Mouse (Mus musculus): Measurements from ENCODE around the gene Gm17324. TPM values are rescaled to one million over a fixed set of nuclear protein-coding genes. Genes with fewer than 3 reads are reported as not detected.

Gene Gm17324
- polyA plus RNA-seq, 1 experiment from 2014 or later = 0.72 TPM

DNA sequence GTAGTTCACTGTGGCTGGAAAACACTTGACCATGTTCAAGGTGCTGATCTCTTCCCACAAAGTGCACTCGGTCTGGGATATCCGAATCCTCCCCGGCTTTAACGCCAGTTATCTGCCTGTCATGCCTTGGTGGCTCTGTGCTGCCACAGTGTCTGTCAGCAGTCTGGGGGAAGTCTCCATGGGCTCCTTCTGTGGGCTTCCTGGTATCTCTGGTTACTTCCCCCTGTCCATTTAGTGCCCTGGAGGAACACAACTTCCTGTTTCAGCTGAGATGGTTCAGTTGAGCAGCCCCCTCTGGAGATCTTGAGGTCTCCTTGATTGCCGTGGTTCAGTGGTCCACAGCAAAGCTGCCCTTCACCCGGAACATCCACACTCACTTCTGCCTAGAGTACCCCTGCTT, 20.4 kb downstream of the Gm17324 start:
- no peak overlapping the region for H3K9ac ChIP-seq (ENCODE audit: low read length)
- 77% methylated on average over 6 of the region's 6 CpGs for WGBS
- no peak overlapping the region for H3K4me3 ChIP-seq (ENCODE audit: low read depth, low read length)
- ATAC-seq (replicated peaks; ENCODE audit: low FRiP score) (no peak), DNase-seq (ENCODE audit: low spot score) (no peak)
- no peaks in the 10 kb centered on the region for H3K27me3 ChIP-seq (ENCODE audit: control insufficient read depth, insufficient read depth, low read length)
- no peak overlapping the region for H3K27ac ChIP-seq (ENCODE audit: low read depth, low read length)
- no peaks in the 10 kb centered on the region for H3K36me3 ChIP-seq (ENCODE audit: control insufficient read depth, insufficient read depth, low read length)
- H3K4me2 ChIP-seq (ENCODE audit: low read depth, low read length, severe bottlenecking) = no peak overlapping the region
- H3K4me1 ChIP-seq (replicated peaks; ENCODE audit: control insufficient read depth, insufficient read depth, low read length) = 0 out of 2 replicates have a peak, but pooled peaks cover 3% of the 10 kb centered on the region
- H3K9me3 ChIP-seq (ENCODE audit: control insufficient read depth, low read length) = no peaks in the 10 kb centered on the region

DNA sequence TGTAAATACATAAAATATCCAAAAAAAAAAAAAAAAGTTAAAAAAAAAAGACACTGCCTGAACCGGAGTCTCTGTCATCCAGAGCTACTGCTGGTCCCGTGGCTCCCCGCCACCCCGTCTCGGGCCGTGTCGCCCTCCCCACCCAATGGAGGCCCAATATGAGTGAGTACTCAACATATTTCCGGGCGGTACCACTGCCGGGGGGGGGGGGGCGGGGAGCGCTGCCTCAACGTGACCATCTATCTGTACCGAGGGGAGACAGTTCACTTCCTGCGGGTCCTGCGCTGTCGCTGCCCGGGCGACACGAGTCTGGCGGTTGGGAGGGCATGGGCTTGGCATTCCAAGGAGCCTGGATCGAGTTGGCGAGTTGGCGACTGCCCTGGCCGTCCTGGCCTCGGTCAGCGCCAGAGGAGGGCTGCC, 21.2 kb downstream of the Gm17324 start:
- 0 out of 2 replicates have a peak, but pooled peaks cover 3% of the 10 kb centered on the region for H3K4me1 ChIP-seq (replicated peaks; ENCODE audit: control insufficient read depth, insufficient read depth, low read length)
- DNase-seq (ENCODE audit: low spot score) = peak; percentile 57
- no peaks in the 10 kb centered on the region for H3K36me3 ChIP-seq (ENCODE audit: control insufficient read depth, insufficient read depth, low read length)
- WGBS = 32% methylated on average over 26 of the region's 27 CpGs
- H3K27me3 ChIP-seq (ENCODE audit: control insufficient read depth, insufficient read depth, low read length) = no peaks in the 10 kb centered on the region
- 0 out of 2 replicates have a peak, but pooled peaks have one; percentile 36 for ATAC-seq (replicated peaks; ENCODE audit: low FRiP score)
- H3K4me3 ChIP-seq (ENCODE audit: low read depth, low read length) = peak overlapping the region; percentile 19; the same call in 1 of the 2 replicates
- no peaks in the 10 kb centered on the region for H3K9me3 ChIP-seq (ENCODE audit: control insufficient read depth, low read length)
- no peak overlapping the region for H3K27ac ChIP-seq (ENCODE audit: low read depth, low read length)
- H3K4me2 ChIP-seq (ENCODE audit: low read depth, low read length, severe bottlenecking) = peak overlapping the region; percentile 42
- peak overlapping the region; percentile 20; the same call in 1 of the 2 replicates for H3K9ac ChIP-seq (ENCODE audit: low read length)

DNA sequence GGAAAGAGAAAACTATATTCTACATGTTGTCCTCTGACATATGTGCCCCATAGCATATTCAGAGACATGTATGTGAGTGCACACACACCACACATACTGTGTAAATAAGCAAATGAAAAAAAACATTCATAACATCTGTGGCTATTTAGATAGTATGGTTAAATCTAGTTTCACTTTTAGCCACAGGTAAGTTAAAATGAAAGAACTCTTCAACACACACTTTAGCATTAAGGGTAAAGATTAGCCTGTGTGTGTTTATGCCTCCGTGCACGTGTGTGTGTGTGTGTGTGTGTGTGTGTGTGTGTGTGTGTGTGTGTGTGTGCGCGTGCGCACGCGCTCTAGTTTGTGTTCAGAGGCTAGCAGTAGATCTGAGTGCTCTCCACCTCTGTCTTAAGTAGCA, 47.0 kb downstream of the Gm17324 start:
- no peak for ATAC-seq (replicated peaks; ENCODE audit: low FRiP score)
- Histone ChIP-seq H3K9me3 (ENCODE audit: control insufficient read depth, low read length) (no peaks in the 10 kb centered on the region), H3K9ac (ENCODE audit: low read length) (no peak overlapping the region), H3K36me3 (ENCODE audit: control insufficient read depth, insufficient read depth, low read length) (no peaks in the 10 kb centered on the region), H3K27ac (ENCODE audit: low read depth, low read length) (no peak overlapping the region), H3K27me3 (ENCODE audit: control insufficient read depth, insufficient read depth, low read length) (peaks cover 6% of the 10 kb centered on the region), H3K4me1 (replicated peaks; ENCODE audit: control insufficient read depth, insufficient read depth, low read length) (no peaks in the 10 kb centered on the region), H3K4me2 (ENCODE audit: low read depth, low read length, severe bottlenecking) (no peak overlapping the region), H3K4me3 (ENCODE audit: low read depth, low read length) (no peak overlapping the region)
- no peak for DNase-seq (ENCODE audit: low spot score)
- 94% methylated on average over 7 of the region's 7 CpGs for WGBS

DNA sequence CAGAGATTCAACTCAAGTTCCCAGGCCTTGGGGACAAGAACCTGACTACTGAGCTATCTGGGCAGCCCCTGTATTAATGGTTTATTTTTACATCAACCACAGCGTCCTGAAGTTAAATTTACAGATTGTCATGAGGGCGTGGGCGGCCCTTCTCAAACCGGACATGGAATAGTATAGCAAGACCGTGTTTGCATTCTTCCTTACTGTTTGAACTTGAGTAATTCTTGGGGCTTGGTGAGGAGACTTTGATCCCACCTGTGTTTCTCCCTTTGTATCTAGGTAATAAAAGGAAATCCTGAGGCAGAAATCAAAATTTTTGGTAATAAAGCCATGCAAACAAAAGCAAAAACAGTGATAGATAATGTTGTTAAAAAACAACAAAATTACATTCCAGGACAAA, 48.0 kb downstream of the Gm17324 start:
- Histone ChIP-seq H3K9ac (ENCODE audit: low read length) (no peak overlapping the region), H3K27me3 (ENCODE audit: control insufficient read depth, insufficient read depth, low read length) (peaks cover 16% of the 10 kb centered on the region), H3K27ac (ENCODE audit: low read depth, low read length) (no peak overlapping the region), H3K4me1 (replicated peaks; ENCODE audit: control insufficient read depth, insufficient read depth, low read length) (peaks cover 4% of the 10 kb centered on the region; the same call in 1 of the 2 replicates), H3K9me3 (ENCODE audit: control insufficient read depth, low read length) (no peaks in the 10 kb centered on the region), H3K4me2 (ENCODE audit: low read depth, low read length, severe bottlenecking) (no peak overlapping the region), H3K36me3 (ENCODE audit: control insufficient read depth, insufficient read depth, low read length) (no peaks in the 10 kb centered on the region), H3K4me3 (ENCODE audit: low read depth, low read length) (no peak overlapping the region)
- ATAC-seq (replicated peaks; ENCODE audit: low FRiP score) = no peak
- WGBS = 87% methylated on average over 5 of the region's 5 CpGs
- no peak for DNase-seq (ENCODE audit: low spot score)

Small RNA genes within 50 kb of the gene (microRNA-seq; reads per million reads assigned to microRNA genes)
- not detected for gene Gm26377 (ENCODE audit: insufficient number of aligned reads)

Other genes starting within 250 kb of the Gm17324 start
- not detected in 2 replicates for gene Gsta1, start 218.1 kb downstream of the Gm17324 start, polyA plus RNA-seq (2014; fragmentation: Nextera tagmentation; extraction: Ambion mirVana)
- not detected in 2 replicates for gene Gm3776, start 191.7 kb downstream of the Gm17324 start, polyA plus RNA-seq (2014; fragmentation: Nextera tagmentation; extraction: Ambion mirVana)
- gene Gm10639, start 158.9 kb downstream of the Gm17324 start, polyA plus RNA-seq (2014; fragmentation: Nextera tagmentation; extraction: Ambion mirVana) = not detected in 2 replicates
- gene Omt2a, start 134.0 kb downstream of the Gm17324 start, polyA plus RNA-seq (2014; fragmentation: Nextera tagmentation; extraction: Ambion mirVana) = not detected in 2 replicates
- not detected in 2 replicates for gene Omt2b, start 121.2 kb downstream of the Gm17324 start, polyA plus RNA-seq (2014; fragmentation: Nextera tagmentation; extraction: Ambion mirVana)
- not detected in 2 replicates for gene Gsta2, start 93.0 kb downstream of the Gm17324 start, polyA plus RNA-seq (2014; fragmentation: Nextera tagmentation; extraction: Ambion mirVana)
- 0.48 and 0.65 TPM in 2 replicates for gene Dppa5a, start 80.6 kb downstream of the Gm17324 start, polyA plus RNA-seq (2014; fragmentation: Nextera tagmentation; extraction: Ambion mirVana)
- 4.7 and 5.2 TPM in 2 replicates for gene Ooep, start 70.1 kb downstream of the Gm17324 start, polyA plus RNA-seq (2014; fragmentation: Nextera tagmentation; extraction: Ambion mirVana)
- 0.28 and 0.49 TPM in 2 replicates for gene Ddx43, start 53.0 kb downstream of the Gm17324 start, polyA plus RNA-seq (2014; fragmentation: Nextera tagmentation; extraction: Ambion mirVana)
- gene Cgas, start 5.5 kb downstream of the Gm17324 start, polyA plus RNA-seq (2014; fragmentation: Nextera tagmentation; extraction: Ambion mirVana) = 0.39 and 0.44 TPM in 2 replicates
- 28.0 and 30.6 TPM in 2 replicates for gene Mto1, start 578 bp downstream of the Gm17324 start, polyA plus RNA-seq (2014; fragmentation: Nextera tagmentation; extraction: Ambion mirVana)
- 4,522 and 4,661 TPM in 2 replicates for gene Eef1a1, start 40.4 kb upstream of the Gm17324 start, polyA plus RNA-seq (2014; fragmentation: Nextera tagmentation; extraction: Ambion mirVana)
- 10.1 and 12.7 TPM in 2 replicates for gene Slc17a5, start 139.3 kb upstream of the Gm17324 start, polyA plus RNA-seq (2014; fragmentation: Nextera tagmentation; extraction: Ambion mirVana)
- 4.6 and 5.4 TPM in 2 replicates for gene Cd109, start 166.8 kb upstream of the Gm17324 start, polyA plus RNA-seq (2014; fragmentation: Nextera tagmentation; extraction: Ambion mirVana)

Data from forebrain, embryonic 11.5 days (tissue).